Mouse (Mus musculus): ENCODE data around the gene Serpina12. TPM values are rescaled to one million over a fixed set of nuclear protein-coding genes. Genes with fewer than 3 reads are reported as not detected.
A peak's percentile ranks its signal among the peaks of the same experiment; 100 is the strongest.

The Serpina12 gene
- polyA plus RNA-seq (2014; fragmentation: Nextera tagmentation; extraction: Ambion mirVana): 0.07 TPM in 1 of 2 replicates, not detected in the other

- no peak within 1 kb of the TSS for H3K4me2 ChIP-seq (ENCODE audit: low read depth, low read length)
- DNase-seq (ENCODE audit: low spot score) (no peak), ATAC-seq (ENCODE audit: low read depth) (no peak)
- H3K4me1 ChIP-seq (ENCODE audit: control insufficient read depth, insufficient read depth, low read length): no peaks in the 10 kb centered on the region
- H3K36me3 ChIP-seq (ENCODE audit: control insufficient read depth, insufficient read depth, low read length): no peaks in the 10 kb centered on the region
- H3K27me3 ChIP-seq (replicated peaks; ENCODE audit: control insufficient read depth, insufficient read depth, low read length): no peaks in the 10 kb centered on the region
- no peak within 1 kb of the TSS for H3K9ac ChIP-seq (ENCODE audit: low read depth, low read length)
- H3K9me3 ChIP-seq (ENCODE audit: control insufficient read depth, low read length): no peaks in the 10 kb centered on the region
- H3K4me3 ChIP-seq (ENCODE audit: low read depth, low read length): no peak within 1 kb of the TSS
- 79% methylated on average over 7 of the region's 7 CpGs for WGBS
- no peak within 1 kb of the TSS for H3K27ac ChIP-seq (replicated peaks; ENCODE audit: low read depth, low read length)
Observed at GRCm38 (mm10) chr12:104044343-104044742, at the start of gene Serpina12. Gene Serpina12, minus strand, starts transcription at chr12:104044443.

- no peak overlapping the region for H3K27ac ChIP-seq (replicated peaks; ENCODE audit: low read depth, low read length)
- H3K36me3 ChIP-seq (ENCODE audit: control insufficient read depth, insufficient read depth, low read length): no peaks in the 10 kb centered on the region
- H3K4me3 ChIP-seq (ENCODE audit: low read depth, low read length): no peak overlapping the region
- no peak for ATAC-seq (ENCODE audit: low read depth)
- H3K4me2 ChIP-seq (ENCODE audit: low read depth, low read length): no peak overlapping the region
- WGBS: 67% methylated on average over 1 of the region's 1 CpGs
- DNase-seq (ENCODE audit: low spot score): no peak
- peaks cover 4% of the 10 kb centered on the region; the same call in 1 of the 2 replicates for H3K9me3 ChIP-seq (ENCODE audit: control insufficient read depth, low read length)
- H3K9ac ChIP-seq (ENCODE audit: low read depth, low read length): no peak overlapping the region
- no peaks in the 10 kb centered on the region for H3K27me3 ChIP-seq (replicated peaks; ENCODE audit: control insufficient read depth, insufficient read depth, low read length)
- H3K4me1 ChIP-seq (ENCODE audit: control insufficient read depth, insufficient read depth, low read length): no peaks in the 10 kb centered on the region
Observed at GRCm38 (mm10) chr12:104091303-104091702, 47.1 kb upstream of the Serpina12 start.

- H3K27ac ChIP-seq (replicated peaks; ENCODE audit: low read depth, low read length): no peak overlapping the region
- H3K9ac ChIP-seq (ENCODE audit: low read depth, low read length): no peak overlapping the region
- WGBS: 73% methylated on average over 2 of the region's 2 CpGs
- H3K9me3 ChIP-seq (ENCODE audit: control insufficient read depth, low read length): peaks cover 4% of the 10 kb centered on the region; the same call in 1 of the 2 replicates
- DNase-seq (ENCODE audit: low spot score) (no peak), ATAC-seq (ENCODE audit: low read depth) (no peak)
- no peaks in the 10 kb centered on the region for H3K27me3 ChIP-seq (replicated peaks; ENCODE audit: control insufficient read depth, insufficient read depth, low read length)
- H3K4me1 ChIP-seq (ENCODE audit: control insufficient read depth, insufficient read depth, low read length): no peaks in the 10 kb centered on the region
- H3K4me2 ChIP-seq (ENCODE audit: low read depth, low read length): no peak overlapping the region
- no peaks in the 10 kb centered on the region for H3K36me3 ChIP-seq (ENCODE audit: control insufficient read depth, insufficient read depth, low read length)
- no peak overlapping the region for H3K4me3 ChIP-seq (ENCODE audit: low read depth, low read length)
Observed at GRCm38 (mm10) chr12:104090119-104090518, 45.9 kb upstream of the Serpina12 start.

GRCm38 (mm10) chr12:104072286-104072685 is 28.0 kb upstream of the Serpina12 start:
- H3K27me3 ChIP-seq (replicated peaks; ENCODE audit: control insufficient read depth, insufficient read depth, low read length): no peaks in the 10 kb centered on the region
- ATAC-seq (ENCODE audit: low read depth) (no peak), DNase-seq (ENCODE audit: low spot score) (no peak)
- no peak overlapping the region for H3K4me3 ChIP-seq (ENCODE audit: low read depth, low read length)
- no peak overlapping the region for H3K27ac ChIP-seq (replicated peaks; ENCODE audit: low read depth, low read length)
- no peaks in the 10 kb centered on the region for H3K4me1 ChIP-seq (ENCODE audit: control insufficient read depth, insufficient read depth, low read length)
- H3K9ac ChIP-seq (ENCODE audit: low read depth, low read length): no peak overlapping the region
- WGBS: 70% methylated on average over 5 of the region's 5 CpGs
- no peaks in the 10 kb centered on the region for H3K36me3 ChIP-seq (ENCODE audit: control insufficient read depth, insufficient read depth, low read length)
- no peak overlapping the region for H3K4me2 ChIP-seq (ENCODE audit: low read depth, low read length)
- H3K9me3 ChIP-seq (ENCODE audit: control insufficient read depth, low read length): no peaks in the 10 kb centered on the region

GRCm38 (mm10) chr12:104071708-104072107 is 27.5 kb upstream of the Serpina12 start:
- ATAC-seq (ENCODE audit: low read depth) (no peak), DNase-seq (ENCODE audit: low spot score) (no peak)
- H3K4me2 ChIP-seq (ENCODE audit: low read depth, low read length): no peak overlapping the region
- no peaks in the 10 kb centered on the region for H3K9me3 ChIP-seq (ENCODE audit: control insufficient read depth, low read length)
- no peaks in the 10 kb centered on the region for H3K36me3 ChIP-seq (ENCODE audit: control insufficient read depth, insufficient read depth, low read length)
- no peak overlapping the region for H3K27ac ChIP-seq (replicated peaks; ENCODE audit: low read depth, low read length)
- H3K4me1 ChIP-seq (ENCODE audit: control insufficient read depth, insufficient read depth, low read length): no peaks in the 10 kb centered on the region
- 57% methylated on average over 1 of the region's 1 CpGs for WGBS
- H3K9ac ChIP-seq (ENCODE audit: low read depth, low read length): no peak overlapping the region
- H3K4me3 ChIP-seq (ENCODE audit: low read depth, low read length): no peak overlapping the region
- H3K27me3 ChIP-seq (replicated peaks; ENCODE audit: control insufficient read depth, insufficient read depth, low read length): no peaks in the 10 kb centered on the region

GRCm38 (mm10) chr12:104069620-104070019 is 25.4 kb upstream of the Serpina12 start:
- Histone ChIP-seq H3K4me3 (ENCODE audit: low read depth, low read length) (no peak overlapping the region), H3K27me3 (replicated peaks; ENCODE audit: control insufficient read depth, insufficient read depth, low read length) (no peaks in the 10 kb centered on the region), H3K4me2 (ENCODE audit: low read depth, low read length) (no peak overlapping the region), H3K9ac (ENCODE audit: low read depth, low read length) (no peak overlapping the region), H3K9me3 (ENCODE audit: control insufficient read depth, low read length) (no peaks in the 10 kb centered on the region), H3K36me3 (ENCODE audit: control insufficient read depth, insufficient read depth, low read length) (no peaks in the 10 kb centered on the region), H3K27ac (replicated peaks; ENCODE audit: low read depth, low read length) (no peak overlapping the region), H3K4me1 (ENCODE audit: control insufficient read depth, insufficient read depth, low read length) (no peaks in the 10 kb centered on the region)
- DNase-seq (ENCODE audit: low spot score) (peak; percentile 80), ATAC-seq (ENCODE audit: low read depth) (peak; percentile 39; the same call in 1 of the 2 replicates)
- WGBS: 0% methylated on average over 2 of the region's 2 CpGs

GRCm38 (mm10) chr12:104067549-104067948 is 23.3 kb upstream of the Serpina12 start:
- H3K4me3 ChIP-seq (ENCODE audit: low read depth, low read length): peak overlapping the region; percentile 5; the same call in 1 of the 2 replicates
- no peaks in the 10 kb centered on the region for H3K4me1 ChIP-seq (ENCODE audit: control insufficient read depth, insufficient read depth, low read length)
- H3K9ac ChIP-seq (ENCODE audit: low read depth, low read length): no peak overlapping the region
- peak; percentile 78 for DNase-seq (ENCODE audit: low spot score)
- H3K27me3 ChIP-seq (replicated peaks; ENCODE audit: control insufficient read depth, insufficient read depth, low read length): no peaks in the 10 kb centered on the region
- WGBS: 26% methylated on average over 4 of the region's 4 CpGs
- no peaks in the 10 kb centered on the region for H3K9me3 ChIP-seq (ENCODE audit: control insufficient read depth, low read length)
- H3K27ac ChIP-seq (replicated peaks; ENCODE audit: low read depth, low read length): no peak overlapping the region
- ATAC-seq (ENCODE audit: low read depth): peak; percentile 87
- H3K36me3 ChIP-seq (ENCODE audit: control insufficient read depth, insufficient read depth, low read length): no peaks in the 10 kb centered on the region
- peak overlapping the region; percentile 15 for H3K4me2 ChIP-seq (ENCODE audit: low read depth, low read length)

- WGBS: 24% methylated on average over 8 of the region's 8 CpGs
- DNase-seq (ENCODE audit: low spot score): peak; percentile 53
Observed at GRCm38 (mm10) chr12:104066241-104066640, 22.0 kb upstream of the Serpina12 start.

GRCm38 (mm10) chr12:104064996-104065395 is 20.8 kb upstream of the Serpina12 start:
- no peaks in the 10 kb centered on the region for H3K4me1 ChIP-seq (ENCODE audit: control insufficient read depth, insufficient read depth, low read length)
- H3K27me3 ChIP-seq (replicated peaks; ENCODE audit: control insufficient read depth, insufficient read depth, low read length): no peaks in the 10 kb centered on the region
- no peaks in the 10 kb centered on the region for H3K9me3 ChIP-seq (ENCODE audit: control insufficient read depth, low read length)
- ATAC-seq (ENCODE audit: low read depth) (no peak), DNase-seq (ENCODE audit: low spot score) (no peak)
- WGBS: 74% methylated on average over 4 of the region's 4 CpGs
- no peaks in the 10 kb centered on the region for H3K36me3 ChIP-seq (ENCODE audit: control insufficient read depth, insufficient read depth, low read length)
- H3K4me2 ChIP-seq (ENCODE audit: low read depth, low read length): no peak overlapping the region
- no peak overlapping the region for H3K4me3 ChIP-seq (ENCODE audit: low read depth, low read length)
- no peak overlapping the region for H3K27ac ChIP-seq (replicated peaks; ENCODE audit: low read depth, low read length)
- H3K9ac ChIP-seq (ENCODE audit: low read depth, low read length): no peak overlapping the region

More at GRCm38 (mm10) chr12:104066241-104066640, 22.0 kb upstream of the Serpina12 start:
- H3K9ac ChIP-seq (ENCODE audit: low read depth, low read length): no peak overlapping the region
- H3K9me3 ChIP-seq (ENCODE audit: control insufficient read depth, low read length): no peaks in the 10 kb centered on the region
- no peaks in the 10 kb centered on the region for H3K4me1 ChIP-seq (ENCODE audit: control insufficient read depth, insufficient read depth, low read length)
- H3K27me3 ChIP-seq (replicated peaks; ENCODE audit: control insufficient read depth, insufficient read depth, low read length): no peaks in the 10 kb centered on the region
- H3K27ac ChIP-seq (replicated peaks; ENCODE audit: low read depth, low read length): no peak overlapping the region
- no peak overlapping the region for H3K4me2 ChIP-seq (ENCODE audit: low read depth, low read length)
- ATAC-seq (ENCODE audit: low read depth): no peak
- no peak overlapping the region for H3K4me3 ChIP-seq (ENCODE audit: low read depth, low read length)
- H3K36me3 ChIP-seq (ENCODE audit: control insufficient read depth, insufficient read depth, low read length): no peaks in the 10 kb centered on the region

All from embryonic facial prominence, embryonic 14.5 days (tissue).